Mouse (Mus musculus) ES-Bruce4 (cell line): ENCODE measurements around the gene Notch4. TPM values are rescaled to one million over a fixed set of nuclear protein-coding genes. Genes with fewer than 3 reads are reported as not detected.
"Not testable (repeated sequence)": the region's sequence is repeated elsewhere in the genome, so short reads cannot be mapped to it uniquely, and the experiment has no call there.

Experiments
- H3K27ac ChIP-seq: 2 replicates; pipeline ENCODE4 v1.5.1; 2012; ENCODE audit warnings: low read length, inconsistent platforms; ENCODE audit not compliant: insufficient read depth
- H3K27me3 ChIP-seq: 2 replicates; pipeline ENCODE4 v1.6.1; 2012; ENCODE audit warnings: mild to moderate bottlenecking, low read length, inconsistent platforms; ENCODE audit not compliant: control insufficient read depth, poor library complexity, insufficient read depth, severe bottlenecking
- H3K36me3 ChIP-seq: 2 replicates; pipeline ENCODE4 v1.6.1; 2012; ENCODE audit warnings: inconsistent platforms, mild to moderate bottlenecking, low read length, moderate library complexity; ENCODE audit not compliant: control insufficient read depth, poor library complexity, insufficient read depth, severe bottlenecking
- H3K4me1 ChIP-seq: one replicate; pipeline ENCODE4 v1.8.1; 2011; ENCODE audit warnings: low read length; ENCODE audit not compliant: control insufficient read depth, insufficient read depth
- H3K4me3 ChIP-seq: 2 replicates; pipeline ENCODE4 v1.5.1; 2011; ENCODE audit warnings: low read depth, mild to moderate bottlenecking, low read length
- H3K9ac ChIP-seq: 2 replicates; pipeline ENCODE4 v1.6.1; 2012; ENCODE audit warnings: low read depth, mild to moderate bottlenecking, inconsistent platforms; ENCODE audit not compliant: poor library complexity, severe bottlenecking
- H3K9me3 ChIP-seq: replicated peaks from 2 replicates; pipeline ENCODE4 v1.6.1; 2012; ENCODE audit warnings: mild to moderate bottlenecking, low read length, inconsistent platforms; ENCODE audit not compliant: control insufficient read depth, poor library complexity, insufficient read depth, severe bottlenecking
- CTCF ChIP-seq: IDR thresholded peaks from one replicate; pipeline ENCODE4 v1.8.1; 2011; ENCODE audit warnings: low read depth, low read length
- EP300 ChIP-seq: IDR thresholded peaks from 2 replicates; pipeline ENCODE4 v1.6.1; 2011; ENCODE audit warnings: low read depth, low read length; ENCODE audit not compliant: insufficient read depth
- POLR2A ChIP-seq: IDR thresholded peaks from one replicate; pipeline ENCODE4 v1.8.1; 2011; ENCODE audit warnings: low read length; ENCODE audit not compliant: insufficient read depth
- polyA plus RNA-seq: library from polyadenylated mRNA; stranded (reverse); fragments of >200 nt; gene quantifications from 2 replicates; pipeline ENCODE4 v1.2.4, GENCODE M21; 2011; ENCODE audit warnings: low read depth; ENCODE audit not compliant: missing spikeins, insufficient read depth, insufficient read length

Notch4 gene
- polyA plus RNA-seq, 1 experiment, result 7.0 TPM

GRCm38 (mm10) chr17:34532671-34533070 lies 31.4 kb upstream of the Notch4 start:
- H3K36me3 ChIP-seq, result no peaks in the 10 kb centered on the region
- no peak for TF ChIP-seq CTCF
- TF ChIP-seq POLR2A, result no peak
- H3K4me1 ChIP-seq, result no peaks in the 10 kb centered on the region
- no peak overlapping the region for H3K27ac ChIP-seq
- no peaks in the 10 kb centered on the region for H3K27me3 ChIP-seq
- H3K9ac ChIP-seq, result no peak overlapping the region
- no peaks in the 10 kb centered on the region for H3K9me3 ChIP-seq
- H3K4me3 ChIP-seq, result no peak overlapping the region

- not testable (repeated sequence) for H3K9ac ChIP-seq, H3K4me1 ChIP-seq, H3K36me3 ChIP-seq, H3K27me3 ChIP-seq, H3K27ac ChIP-seq, H3K9me3 ChIP-seq
- peak overlapping the region; percentile 33; the same call in 1 of the 2 replicates for H3K4me3 ChIP-seq
Observed at GRCm38 (mm10) chr17:34543567-34543966, 20.5 kb upstream of the Notch4 start.

- no peaks in the 10 kb centered on the region for H3K4me1 ChIP-seq
- no peak overlapping the region for H3K27ac ChIP-seq
- H3K4me3 ChIP-seq, result no peak overlapping the region
- no peak overlapping the region for H3K9ac ChIP-seq
- TF ChIP-seq EP300 (no peak), CTCF (no peak), POLR2A (no peak)
- no peaks in the 10 kb centered on the region for H3K36me3 ChIP-seq
- 0 out of 2 replicates have a peak, but pooled peaks cover 2% of the 10 kb centered on the region for H3K9me3 ChIP-seq
- H3K27me3 ChIP-seq, result no peaks in the 10 kb centered on the region
Observed at GRCm38 (mm10) chr17:34546797-34547196, 17.3 kb upstream of the Notch4 start.

GRCm38 (mm10) chr17:34547601-34548000 lies 16.5 kb upstream of the Notch4 start:
- 0 out of 2 replicates have a peak, but pooled peaks cover 2% of the 10 kb centered on the region for H3K9me3 ChIP-seq
- TF ChIP-seq EP300 (no peak), POLR2A (no peak), CTCF (no peak)
- H3K4me1 ChIP-seq, result no peaks in the 10 kb centered on the region
- no peak overlapping the region for H3K4me3 ChIP-seq
- no peaks in the 10 kb centered on the region for H3K27me3 ChIP-seq
- no peak overlapping the region for H3K9ac ChIP-seq
- H3K27ac ChIP-seq, result no peak overlapping the region
- H3K36me3 ChIP-seq, result no peaks in the 10 kb centered on the region

GRCm38 (mm10) chr17:34549156-34549555 lies 14.9 kb upstream of the Notch4 start:
- TF ChIP-seq CTCF (no peak), POLR2A (no peak), EP300 (no peak)
- Histone ChIP-seq H3K36me3 (no peaks in the 10 kb centered on the region), H3K27me3 (no peaks in the 10 kb centered on the region), H3K27ac (no peak overlapping the region), H3K4me1 (no peaks in the 10 kb centered on the region), H3K9ac (no peak overlapping the region), H3K9me3 (no peaks in the 10 kb centered on the region), H3K4me3 (no peak overlapping the region)

- H3K9ac ChIP-seq, result no peak overlapping the region
Observed at GRCm38 (mm10) chr17:34549843-34550242, 14.2 kb upstream of the Notch4 start.

More at GRCm38 (mm10) chr17:34549843-34550242, 14.2 kb upstream of the Notch4 start:
- H3K4me1 ChIP-seq, result no peaks in the 10 kb centered on the region
- no peaks in the 10 kb centered on the region for H3K36me3 ChIP-seq
- H3K9me3 ChIP-seq, result no peaks in the 10 kb centered on the region
- no peaks in the 10 kb centered on the region for H3K27me3 ChIP-seq
- no peak overlapping the region for H3K4me3 ChIP-seq
- H3K27ac ChIP-seq, result no peak overlapping the region
- TF ChIP-seq POLR2A (no peak), CTCF (no peak), EP300 (no peak)
